Mouse (Mus musculus): ENCODE results near the gene Eml6.

The Eml6 gene

DNA sequence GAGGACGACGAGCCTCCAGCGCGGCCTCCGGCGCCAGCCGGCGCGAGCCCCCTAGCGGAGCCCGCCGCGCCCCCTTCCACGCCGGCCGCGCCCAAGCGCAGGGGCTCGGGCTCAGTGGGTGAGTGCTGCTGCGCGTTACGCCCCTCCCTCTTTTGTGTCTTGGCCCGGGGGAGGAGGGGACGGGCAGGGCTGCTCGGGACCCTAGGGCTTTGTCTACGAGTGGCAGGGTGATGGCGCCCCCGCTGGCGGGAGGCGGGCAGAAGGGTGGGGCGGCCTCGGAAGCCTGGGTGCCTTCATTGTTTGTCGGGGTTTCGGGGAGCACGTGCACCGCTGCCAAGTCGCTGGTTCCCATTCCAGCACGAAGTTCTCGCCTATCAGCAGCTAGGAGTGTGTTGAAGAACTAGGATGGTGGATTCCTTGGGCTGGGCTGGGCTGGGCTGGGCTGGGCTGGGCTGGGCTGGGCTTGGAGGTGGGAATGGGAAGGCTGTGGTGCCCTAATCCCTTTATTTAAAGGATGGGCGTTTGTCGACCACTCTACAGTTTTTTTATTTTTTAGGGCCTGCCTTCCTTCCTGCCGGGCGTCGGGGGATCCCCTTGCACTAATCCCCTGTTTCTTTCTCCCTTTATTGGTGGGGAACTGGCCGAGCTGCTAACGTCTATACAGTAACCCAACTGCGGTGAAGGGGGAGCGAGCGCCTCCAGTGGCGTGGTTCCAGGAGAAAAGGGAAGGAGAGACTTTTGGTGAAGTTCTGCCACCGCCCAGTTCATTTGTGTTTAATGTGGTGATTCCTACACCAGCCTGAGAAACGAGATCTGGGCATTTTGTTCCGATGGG is 332.0 kb downstream of the Eml6 start:
- DNase-seq (ENCODE audit: low spot score in 2 of 2): peak; percentile 76 to 82

Data from spleen, postnatal 14 days (tissue).